Mouse (Mus musculus) liver, embryonic 14.5 days (tissue): Measurements from ENCODE around the gene Trp53bp2.

Experiments
- CTCF ChIP-seq: IDR thresholded peaks from 2 replicates; pipeline ENCODE4 v1.5.1; 2016; ENCODE audit warnings: antibody characterized with exemption, low read depth, control low read depth
- EP300 ChIP-seq: IDR thresholded peaks from 2 replicates; pipeline ENCODE4 v1.6.1; 2016; ENCODE audit warnings: antibody characterized with exemption, low read depth

GRCm38 (mm10) chr1:182368782-182369181 lies 40.2 kb upstream of the Trp53bp2 start:
- TF ChIP-seq CTCF (no peak), EP300 (no peak)
